Comparison of ENCODE assay signal across 20 mouse cellular contexts in the genomic region with DNA sequence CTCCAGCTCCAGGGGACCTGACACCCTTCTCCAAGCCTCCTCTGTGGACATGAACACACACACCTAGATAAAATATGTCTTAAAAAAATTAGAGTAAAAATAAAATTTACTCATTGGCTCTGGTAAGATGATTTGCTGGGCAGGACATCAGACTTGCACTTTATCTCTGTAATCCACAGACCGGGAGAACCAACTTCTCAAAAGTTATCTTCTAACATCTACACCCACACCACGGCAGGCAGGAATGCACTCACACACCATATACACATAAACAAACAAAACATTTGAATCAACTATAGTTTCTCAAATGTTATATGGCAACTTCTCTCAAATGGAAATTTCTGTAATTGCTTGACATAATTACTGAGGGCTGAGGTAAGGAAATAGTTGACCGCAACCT.
"Had no signal": no experiment of that assay in that cellular context is flagged by ENCODE, and none has a peak within 500 bp of the region (broad histone marks: within the 10 kb centered on the region; RNA-seq: fewer than 3 reads in every experiment).

No protein-coding gene starts in this region.

- H3K4me3 ChIP-seq: midbrain, embryonic 13.5 days; midbrain, embryonic 15.5 days; myocyte; neural tube, embryonic 13.5 days; neural tube, embryonic 15.5 days had no signal

- DNase-seq: lung, adult 18-20 months; lung, embryonic 14.5 days; lung, postnatal 14 days; lung, postnatal 36 days; retina, postnatal 1 day; right cerebral cortex, adult 18-20 months; right cerebral cortex, postnatal 25 days; right cerebral cortex, postnatal 4 days; spleen, adult 18-20 months; thymus, adult 18-20 months; thymus, postnatal 14 days; thymus, postnatal 36 days had no signal

- H3K4me2 ChIP-seq: lung, embryonic 14.5 days; midbrain, embryonic 11.5 days; midbrain, embryonic 13.5 days; midbrain, embryonic 15.5 days; neural tube, embryonic 13.5 days; neural tube, embryonic 15.5 days had no signal

- H3K27me3 ChIP-seq: midbrain, embryonic 13.5 days; midbrain, embryonic 15.5 days; neural tube, embryonic 13.5 days; neural tube, embryonic 15.5 days had no signal

- H3K36me3 ChIP-seq: midbrain, embryonic 13.5 days; midbrain, embryonic 15.5 days; neural tube, embryonic 13.5 days; neural tube, embryonic 15.5 days had no signal

- H3K9me3 ChIP-seq: midbrain, embryonic 13.5 days; midbrain, embryonic 15.5 days; neural tube, embryonic 13.5 days; neural tube, embryonic 15.5 days had no signal

- H3K9ac ChIP-seq: liver, embryonic 14.5 days; lung, embryonic 14.5 days; midbrain, embryonic 13.5 days; midbrain, embryonic 15.5 days; neural tube, embryonic 13.5 days; neural tube, embryonic 15.5 days had no signal

- H3K27ac ChIP-seq: liver, embryonic 14.5 days; macrophage; midbrain, embryonic 13.5 days; midbrain, embryonic 15.5 days; neural tube, embryonic 13.5 days; neural tube, embryonic 15.5 days had no signal

- ATAC-seq: midbrain, embryonic 13.5 days; midbrain, embryonic 15.5 days had no signal

- H3K4me1 ChIP-seq: midbrain, embryonic 13.5 days; midbrain, embryonic 15.5 days; neural tube, embryonic 13.5 days; neural tube, embryonic 15.5 days had no signal
